Mouse (Mus musculus) limb, embryonic 13.5 days (tissue): ENCODE measurements around the gene Pip4k2c. TPM values are rescaled to one million over a fixed set of nuclear protein-coding genes. Genes with fewer than 3 reads are reported as not detected.

Experiments used
- ATAC-seq: fragments of 200-750 bp; cut with Nextera tagmentation; 2 replicates; pipeline ENCODE4 v1.8.0; 2017; ENCODE audit warnings: low read depth, moderate number of reproducible peaks, moderate TSS enrichment; ENCODE audit not compliant: low FRiP score
- H3K27ac ChIP-seq: fragments of 300-500 bp; sonication (generic); 2 replicates; pipeline ENCODE4 v1.5.1; 2015; ENCODE audit warnings: inconsistent platforms, mild to moderate bottlenecking, moderate library complexity
- H3K27me3 ChIP-seq: fragments of 300-500 bp; sonication (generic); 2 replicates; pipeline ENCODE4 v1.6.1; 2015; ENCODE audit warnings: mild to moderate bottlenecking, inconsistent platforms
- H3K36me3 ChIP-seq: fragments of 300-500 bp; sonication (generic); 2 replicates; pipeline ENCODE4 v1.6.1; 2015; ENCODE audit warnings: inconsistent platforms, mild to moderate bottlenecking, moderate library complexity
- H3K4me1 ChIP-seq: fragments of 300-500 bp; sonication (generic); 2 replicates; pipeline ENCODE4 v1.6.1; 2015; ENCODE audit warnings: inconsistent platforms
- H3K4me2 ChIP-seq: fragments of 300-500 bp; sonication (generic); replicated peaks from 2 replicates; pipeline ENCODE4 v1.6.1; 2015; ENCODE audit warnings: inconsistent platforms, mild to moderate bottlenecking, moderate library complexity
- H3K4me3 ChIP-seq: fragments of 300-500 bp; sonication (generic); 2 replicates; pipeline ENCODE4 v1.5.1; 2015; ENCODE audit warnings: moderate library complexity, mild to moderate bottlenecking, inconsistent platforms
- H3K9ac ChIP-seq: fragments of 300-500 bp; sonication (generic); 2 replicates; pipeline ENCODE4 v1.6.1; 2015; ENCODE audit warnings: mild to moderate bottlenecking, inconsistent platforms
- H3K9me3 ChIP-seq: fragments of 300-500 bp; sonication (generic); 2 replicates; pipeline ENCODE4 v1.6.1; 2016; ENCODE audit warnings: inconsistent platforms
- WGBS: fragments of 180-500 bp; shearing (Covaris S2); methylation state at CpG from one replicate; pipeline ENCODE4 v1.1.7; 2015; 5-methylcytosine and 5-hydroxymethylcytosine counted together
- polyA plus RNA-seq: library from polyadenylated mRNA; unstranded; fragments of >200 nt; fragmentation: Nextera tagmentation; extraction: Ambion mirVana; gene quantifications from 2 replicates; pipeline ENCODE4 v1.2.1, GENCODE M21; 2015

The Pip4k2c gene
- polyA plus RNA-seq, 1 experiment from 2014 or later: 29.1 TPM

DNA sequence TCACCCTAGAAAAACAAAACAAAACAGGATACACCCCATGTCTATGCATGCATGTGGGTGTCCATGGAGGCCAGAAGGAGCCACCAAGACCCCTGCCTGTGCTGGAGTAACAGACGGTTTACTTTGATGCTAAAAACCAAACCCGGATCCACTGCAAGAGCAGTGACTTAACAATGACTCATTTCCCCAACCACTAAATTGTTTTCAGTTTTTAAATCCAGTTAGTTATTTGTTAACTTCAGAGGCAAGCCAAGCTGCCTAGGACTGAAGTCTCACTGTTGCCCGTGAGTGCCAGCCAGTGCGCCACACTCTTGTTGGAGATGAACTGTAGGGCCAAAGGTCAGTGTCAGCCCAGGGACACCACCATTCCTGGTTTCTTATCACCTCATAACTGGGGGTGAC, 60.9 kb downstream of the Pip4k2c start:
- no peaks in the 10 kb centered on the region for H3K36me3 ChIP-seq
- H3K9me3 ChIP-seq: no peaks in the 10 kb centered on the region
- H3K27ac ChIP-seq: no peak overlapping the region
- ATAC-seq: no peak
- H3K9ac ChIP-seq: no peak overlapping the region
- no peak overlapping the region for H3K4me2 ChIP-seq
- H3K4me1 ChIP-seq: no peaks in the 10 kb centered on the region
- no peaks in the 10 kb centered on the region for H3K27me3 ChIP-seq
- no peak overlapping the region for H3K4me3 ChIP-seq
- WGBS: 82% methylated on average over 4 of the region's 4 CpGs

DNA sequence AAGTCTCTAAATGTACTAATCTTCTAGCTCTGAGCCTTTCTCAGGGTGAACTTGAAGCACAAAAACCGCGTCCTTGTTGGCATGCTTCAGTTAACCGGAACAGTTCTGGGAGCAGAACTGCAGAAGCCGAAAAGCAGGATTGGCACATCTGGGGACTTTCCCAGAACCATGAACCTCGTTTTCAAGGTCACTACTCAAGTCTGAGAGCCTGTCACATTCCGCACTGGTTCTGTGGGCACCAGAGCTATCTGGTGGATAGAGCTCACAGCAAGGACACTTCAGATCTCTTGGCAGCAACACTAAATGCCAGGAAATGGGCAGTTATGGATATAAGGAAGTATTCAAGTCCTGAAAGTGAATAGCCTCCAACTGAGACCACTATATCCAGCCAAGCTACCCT, 64.2 kb downstream of the Pip4k2c start:
- 80% methylated on average over 6 of the region's 6 CpGs for WGBS
- no peak overlapping the region for H3K27ac ChIP-seq
- H3K27me3 ChIP-seq: no peaks in the 10 kb centered on the region
- H3K4me3 ChIP-seq: no peak overlapping the region
- no peaks in the 10 kb centered on the region for H3K9me3 ChIP-seq
- H3K4me2 ChIP-seq: no peak overlapping the region
- H3K36me3 ChIP-seq: no peaks in the 10 kb centered on the region
- no peak overlapping the region for H3K9ac ChIP-seq
- ATAC-seq: no peak
- no peaks in the 10 kb centered on the region for H3K4me1 ChIP-seq

Other genes with a start within 250 kb of the Pip4k2c start
- gene Ctdsp2, start 232.9 kb downstream of the Pip4k2c start, polyA plus RNA-seq: 78.2 and 78.9 TPM in 2 replicates
- 0.32 and 0.56 TPM in 2 replicates for gene Avil, start 210.9 kb downstream of the Pip4k2c start, polyA plus RNA-seq
- gene Tsfm, start 180.7 kb downstream of the Pip4k2c start, polyA plus RNA-seq: 80.8 and 81.1 TPM in 2 replicates
- gene Mettl1, start 170.2 kb downstream of the Pip4k2c start, polyA plus RNA-seq: 65.5 and 66.9 TPM in 2 replicates
- gene Eef1akmt3, start 170.1 kb downstream of the Pip4k2c start, polyA plus RNA-seq: 1.0 and 1.1 TPM in 2 replicates
- gene Cyp27b1, start 163.3 kb downstream of the Pip4k2c start, polyA plus RNA-seq: 0.10 and 0.15 TPM in 2 replicates
- 1.5 and 1.8 TPM in 2 replicates for gene March9, start 151.4 kb downstream of the Pip4k2c start, polyA plus RNA-seq
- gene Cdk4, start 148.1 kb downstream of the Pip4k2c start, polyA plus RNA-seq: 2,027 and 2,061 TPM in 2 replicates
- gene Tspan31, start 141.3 kb downstream of the Pip4k2c start, polyA plus RNA-seq: 174 and 188 TPM in 2 replicates
- gene Agap2, start 136.3 kb downstream of the Pip4k2c start, polyA plus RNA-seq: 0.29 and 0.43 TPM in 2 replicates
- gene Os9, start 90.5 kb downstream of the Pip4k2c start, polyA plus RNA-seq: 80.8 and 84.9 TPM in 2 replicates
- gene B4galnt1, start 46.4 kb downstream of the Pip4k2c start, polyA plus RNA-seq: 6.2 and 6.9 TPM in 2 replicates
- gene Slc26a10, start 30.9 kb downstream of the Pip4k2c start, polyA plus RNA-seq: 1.4 and 1.6 TPM in 2 replicates
- gene Arhgef25, start 21.5 kb downstream of the Pip4k2c start, polyA plus RNA-seq: 108 and 111 TPM in 2 replicates
- gene Dtx3, start 15.9 kb downstream of the Pip4k2c start, polyA plus RNA-seq: 169 and 173 TPM in 2 replicates
- 4.2 and 4.8 TPM in 2 replicates for gene Kif5a, start 51.8 kb upstream of the Pip4k2c start, polyA plus RNA-seq
- gene Dctn2, start 54.8 kb upstream of the Pip4k2c start, polyA plus RNA-seq: 188 and 192 TPM in 2 replicates
- gene Mbd6, start 77.4 kb upstream of the Pip4k2c start, polyA plus RNA-seq: 15.0 and 16.7 TPM in 2 replicates
- gene Mars, start 100.2 kb upstream of the Pip4k2c start, polyA plus RNA-seq: 118 and 122 TPM in 2 replicates
- gene Arhgap9, start 110.4 kb upstream of the Pip4k2c start, polyA plus RNA-seq: 5.2 and 5.4 TPM in 2 replicates
- gene Gli1, start 130.4 kb upstream of the Pip4k2c start, polyA plus RNA-seq: 14.8 and 16.5 TPM in 2 replicates
- gene Inhbe, start 142.8 kb upstream of the Pip4k2c start, polyA plus RNA-seq: 0.04 and 0.05 TPM in 2 replicates
- not detected in 2 replicates for gene Inhbc, start 158.8 kb upstream of the Pip4k2c start, polyA plus RNA-seq
- 43.3 and 54.5 TPM in 2 replicates for gene R3hdm2, start 168.7 kb upstream of the Pip4k2c start, polyA plus RNA-seq